Mouse (Mus musculus) liver, embryonic 14.5 days (tissue): Measurements from ENCODE around the gene Gm20521.

ENCODE experiments used
- CTCF ChIP-seq: IDR thresholded peaks from 2 replicates; pipeline ENCODE4 v1.5.1; 2016; ENCODE audit warnings: antibody characterized with exemption, low read depth, control low read depth
- EP300 ChIP-seq: IDR thresholded peaks from 2 replicates; pipeline ENCODE4 v1.6.1; 2016; ENCODE audit warnings: antibody characterized with exemption, low read depth

DNA sequence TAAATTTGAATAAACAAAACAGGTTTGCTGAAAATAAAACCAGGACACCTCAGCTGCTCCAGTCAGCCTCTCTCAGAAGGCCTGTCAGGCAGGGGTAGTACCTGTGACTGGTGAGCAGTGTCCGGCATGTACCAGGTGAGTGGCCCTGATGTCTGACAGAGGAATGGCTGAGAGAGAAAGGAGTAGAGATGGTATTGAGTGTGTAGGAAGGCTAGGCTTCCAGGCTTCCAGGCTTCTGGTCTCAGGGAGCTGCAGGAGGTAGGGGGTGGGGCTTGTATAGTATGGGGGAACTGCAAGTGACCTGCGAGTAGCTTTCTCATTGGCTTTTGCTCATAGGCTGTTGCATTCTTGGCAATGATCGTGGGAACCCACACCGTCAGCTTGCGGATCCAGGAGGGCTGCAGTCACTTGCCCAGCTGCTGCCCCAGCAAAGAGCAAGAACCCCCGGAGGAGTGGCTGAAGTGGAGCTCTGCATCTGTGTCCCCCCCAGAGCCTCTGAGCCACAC lies 49.5 kb downstream of the Gm20521 start, which contains the start of gene Il25:
- TF ChIP-seq EP300 = no peak
- TF ChIP-seq CTCF = no peak
